Mouse (Mus musculus): ENCODE measurements around the gene Mad1l1.

- no peak for TF ChIP-seq CTCF (IDR thresholded peaks at IDR 0.05; ENCODE audit: borderline replicate concordance, insufficient read depth, low read length)
- TF ChIP-seq POLR2A (IDR thresholded peaks at IDR 0.05; ENCODE audit: low read depth, low read length) = no peak
Measured at GRCm38 (mm10) chr5:140261313-140261712, 60.0 kb downstream of the Mad1l1 start.

Measured in embryonic fibroblast, embryonic 13.5 days (primary cell).